Mouse (Mus musculus): ENCODE measurements at regions not wholly inside any gene's neighbourhood (a gene's known extent, or its start where the extent isn't known, plus 50 kb on each side); places are given as distances from the start of the nearest gene placed in this dataset.

DNA sequence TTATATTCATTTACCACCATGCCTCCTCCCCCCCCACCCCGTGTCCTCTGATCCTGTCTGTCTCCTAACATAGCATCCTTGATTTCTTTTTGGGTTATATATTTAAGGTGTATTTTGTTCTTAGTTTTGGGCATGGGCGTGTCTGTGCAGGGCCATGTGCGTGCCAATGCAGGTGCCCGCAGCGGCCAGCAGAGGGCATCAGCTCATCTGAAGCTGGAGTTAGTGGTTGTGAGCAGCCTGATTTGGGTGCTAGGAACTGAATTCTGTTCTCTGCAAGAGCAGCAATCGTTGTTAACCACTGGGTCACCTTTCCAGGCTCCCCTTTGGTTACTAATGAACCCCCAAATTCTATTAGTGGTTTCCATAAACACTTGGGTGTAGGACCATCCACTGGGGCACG is 167.5 kb upstream of the Zfp64 start:
- DNase-seq (ENCODE audit: low spot score, missing footprints) (no peak), ATAC-seq (ENCODE audit: low FRiP score) (no peak)
- no peaks in the 10 kb centered on the region; the same call in 1 of the 2 replicates for H3K9me3 ChIP-seq (ENCODE audit: control insufficient read depth, low read length)
- H3K27ac ChIP-seq (ENCODE audit: low read depth, low read length): no peak overlapping the region
- WGBS: 89% methylated on average over 7 of the region's 7 CpGs
- H3K27me3 ChIP-seq (ENCODE audit: control insufficient read depth, insufficient read depth, low read length): no peaks in the 10 kb centered on the region
- no peak overlapping the region for H3K4me3 ChIP-seq (ENCODE audit: low read depth, low read length)
- no peaks in the 10 kb centered on the region for H3K4me1 ChIP-seq (ENCODE audit: control insufficient read depth, insufficient read depth, low read length)
- H3K4me2 ChIP-seq: no peak overlapping the region
- no peak overlapping the region for H3K9ac ChIP-seq (ENCODE audit: low read length)
- no peaks in the 10 kb centered on the region for H3K36me3 ChIP-seq (ENCODE audit: control insufficient read depth, insufficient read depth, low read length)

DNA sequence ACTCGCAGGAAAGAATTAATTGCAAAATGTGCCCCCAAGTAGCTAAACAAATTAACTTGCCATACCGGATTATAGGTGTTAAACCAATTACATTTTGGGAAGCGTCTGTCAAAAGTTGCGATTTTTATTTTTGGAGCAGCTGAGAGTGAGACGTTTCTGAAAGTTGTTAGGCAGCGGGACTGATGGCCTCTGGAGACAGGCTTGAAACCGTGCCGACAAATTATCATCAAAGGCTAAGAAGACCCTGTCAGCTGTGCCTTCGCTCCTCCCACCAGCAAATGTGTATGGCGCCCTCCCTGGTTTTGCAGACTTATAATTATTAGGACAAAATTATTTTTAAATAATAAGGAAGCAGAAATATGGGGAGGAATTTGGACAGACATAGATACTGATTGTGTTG is 161.5 kb upstream of the Zfp64 start:
- Histone ChIP-seq H3K9ac (ENCODE audit: low read length) (no peak overlapping the region), H3K4me1 (ENCODE audit: control insufficient read depth, insufficient read depth, low read length) (no peaks in the 10 kb centered on the region), H3K4me2 (no peak overlapping the region), H3K27ac (ENCODE audit: low read depth, low read length) (no peak overlapping the region), H3K4me3 (ENCODE audit: low read depth, low read length) (no peak overlapping the region), H3K27me3 (ENCODE audit: control insufficient read depth, insufficient read depth, low read length) (no peaks in the 10 kb centered on the region), H3K36me3 (ENCODE audit: control insufficient read depth, insufficient read depth, low read length) (no peaks in the 10 kb centered on the region), H3K9me3 (ENCODE audit: control insufficient read depth, low read length) (no peaks in the 10 kb centered on the region)
- DNase-seq (ENCODE audit: low spot score, missing footprints): no peak
- ATAC-seq (ENCODE audit: low FRiP score): no peak
- WGBS: 77% methylated on average over 10 of the region's 10 CpGs

DNA sequence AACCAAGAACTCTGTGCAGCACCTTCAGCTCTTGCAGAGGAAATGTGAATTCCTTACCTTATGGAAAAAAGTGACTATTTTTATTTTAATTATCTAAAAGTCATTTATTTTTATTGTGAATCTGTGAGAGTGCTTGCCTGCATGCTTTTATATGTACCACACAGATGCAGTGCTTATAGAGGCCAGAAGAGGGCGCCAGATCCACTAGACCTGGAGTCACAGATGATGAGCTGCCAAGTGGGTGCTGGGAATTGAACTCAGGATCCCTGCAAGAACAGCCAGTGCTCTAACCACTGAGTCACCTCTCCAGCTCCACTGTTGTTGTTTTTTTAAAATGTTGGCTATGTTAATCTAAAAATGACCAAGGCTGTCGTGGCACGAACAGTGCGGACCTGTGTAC is 153.7 kb upstream of the Zfp64 start:
- Histone ChIP-seq H3K4me1 (ENCODE audit: control insufficient read depth, insufficient read depth, low read length) (no peaks in the 10 kb centered on the region), H3K27me3 (ENCODE audit: control insufficient read depth, insufficient read depth, low read length) (no peaks in the 10 kb centered on the region), H3K9me3 (ENCODE audit: control insufficient read depth, low read length) (peaks cover 3% of the 10 kb centered on the region; the same call in 1 of the 2 replicates), H3K4me2 (no peak overlapping the region), H3K9ac (ENCODE audit: low read length) (no peak overlapping the region), H3K4me3 (ENCODE audit: low read depth, low read length) (no peak overlapping the region), H3K36me3 (ENCODE audit: control insufficient read depth, insufficient read depth, low read length) (no peaks in the 10 kb centered on the region), H3K27ac (ENCODE audit: low read depth, low read length) (no peak overlapping the region)
- WGBS: 82% methylated on average over 4 of the region's 4 CpGs
- ATAC-seq (ENCODE audit: low FRiP score): no peak
- no peak for DNase-seq (ENCODE audit: low spot score, missing footprints)

DNA sequence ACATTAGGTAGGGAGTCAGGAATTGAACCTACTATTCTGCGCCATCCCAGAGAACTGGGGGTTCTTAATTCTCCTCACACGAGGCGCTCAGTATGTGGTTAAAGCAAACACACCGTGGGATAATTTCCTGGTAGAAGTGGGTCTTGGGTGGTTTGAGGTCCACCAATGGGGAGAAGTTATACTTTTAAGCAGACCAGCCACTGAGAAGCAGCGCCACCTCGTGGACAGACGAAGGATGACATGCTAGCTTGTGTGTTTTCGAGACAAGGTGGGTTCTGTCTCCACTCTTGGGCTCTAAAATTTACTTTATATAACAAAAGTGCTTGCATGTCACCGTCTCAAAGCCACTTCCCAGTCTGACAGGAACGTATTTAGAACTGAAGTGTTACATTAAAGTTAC is 152.7 kb upstream of the Zfp64 start:
- DNase-seq (ENCODE audit: low spot score, missing footprints) (peak; percentile 88), ATAC-seq (ENCODE audit: low FRiP score) (no peak)
- no peak overlapping the region for H3K27ac ChIP-seq (ENCODE audit: low read depth, low read length)
- H3K4me3 ChIP-seq (ENCODE audit: low read depth, low read length): no peak overlapping the region
- no peaks in the 10 kb centered on the region for H3K36me3 ChIP-seq (ENCODE audit: control insufficient read depth, insufficient read depth, low read length)
- H3K27me3 ChIP-seq (ENCODE audit: control insufficient read depth, insufficient read depth, low read length): no peaks in the 10 kb centered on the region
- H3K4me2 ChIP-seq: no peak overlapping the region
- 43% methylated on average over 10 of the region's 10 CpGs for WGBS
- H3K4me1 ChIP-seq (ENCODE audit: control insufficient read depth, insufficient read depth, low read length): no peaks in the 10 kb centered on the region
- peaks cover 3% of the 10 kb centered on the region; the same call in 1 of the 2 replicates for H3K9me3 ChIP-seq (ENCODE audit: control insufficient read depth, low read length)
- H3K9ac ChIP-seq (ENCODE audit: low read length): no peak overlapping the region

DNA sequence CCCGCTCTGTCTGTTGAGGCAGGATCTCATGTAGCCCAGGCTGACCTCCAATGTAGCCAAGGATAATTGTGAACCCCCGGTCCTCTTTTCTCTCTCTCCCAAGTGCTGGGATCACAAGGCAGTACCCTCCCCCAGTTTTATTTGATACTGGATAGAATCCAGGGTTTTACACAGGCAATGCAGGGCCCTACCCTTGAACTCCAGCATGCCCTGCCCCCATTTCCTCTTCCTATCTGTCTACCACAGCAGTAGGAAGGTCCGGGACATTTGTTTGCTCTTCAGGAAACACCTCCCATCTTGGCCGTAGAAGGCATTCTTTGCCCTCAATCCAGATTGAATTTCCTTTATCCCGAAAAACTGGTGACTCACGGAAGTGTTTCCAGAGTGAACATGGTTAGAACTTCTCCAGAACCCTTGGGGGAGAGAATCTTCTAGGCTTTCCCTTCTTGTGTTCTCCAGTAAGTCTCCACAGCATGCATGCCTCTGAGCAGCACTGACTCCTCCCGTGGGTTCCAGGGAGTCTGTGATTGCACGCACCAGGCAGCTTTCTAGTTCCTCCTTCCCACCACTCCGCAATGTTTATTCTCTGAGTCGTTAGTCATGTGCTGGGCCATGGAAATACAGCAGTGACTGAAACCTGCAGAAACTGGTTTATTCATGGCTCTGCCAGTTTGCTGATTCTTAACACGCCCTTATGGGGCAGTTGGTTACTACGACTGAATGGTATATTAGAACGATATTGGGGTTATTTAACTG is 146.3 kb upstream of the Zfp64 start:
- Histone ChIP-seq H3K4me2 (no peak overlapping the region), H3K4me3 (ENCODE audit: low read depth, low read length) (no peak overlapping the region), H3K36me3 (ENCODE audit: control insufficient read depth, insufficient read depth, low read length) (no peaks in the 10 kb centered on the region), H3K9ac (ENCODE audit: low read length) (no peak overlapping the region), H3K27me3 (ENCODE audit: control insufficient read depth, insufficient read depth, low read length) (no peaks in the 10 kb centered on the region), H3K27ac (ENCODE audit: low read depth, low read length) (no peak overlapping the region), H3K4me1 (ENCODE audit: control insufficient read depth, insufficient read depth, low read length) (no peaks in the 10 kb centered on the region), H3K9me3 (ENCODE audit: control insufficient read depth, low read length) (peaks cover 4% of the 10 kb centered on the region)
- WGBS: 89% methylated on average over 13 of the region's 13 CpGs
- DNase-seq (ENCODE audit: low spot score, missing footprints) (no peak), ATAC-seq (ENCODE audit: low FRiP score) (no peak)

DNA sequence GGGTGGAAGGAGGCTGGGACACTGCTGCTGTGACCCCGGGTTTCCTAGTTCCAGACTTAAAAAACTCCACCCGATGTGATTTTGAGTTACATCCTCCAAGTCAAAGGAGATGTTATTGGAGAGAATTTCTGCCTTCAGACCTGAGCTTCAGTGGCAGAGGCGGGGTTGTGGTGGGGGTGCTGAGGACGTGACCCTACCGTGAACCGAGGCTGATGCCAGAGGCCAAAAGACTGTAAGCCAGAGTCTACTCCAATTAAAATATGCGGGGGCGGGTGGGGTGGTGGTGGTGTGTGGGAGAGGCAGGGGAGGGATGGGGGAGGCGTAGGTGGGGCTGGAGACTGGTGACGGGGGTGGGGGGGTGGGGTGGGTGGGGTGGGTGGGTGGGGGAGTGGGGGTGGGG is 145.1 kb upstream of the Zfp64 start:
- Histone ChIP-seq H3K4me3 (ENCODE audit: low read depth, low read length) (no peak overlapping the region), H3K4me1 (ENCODE audit: control insufficient read depth, insufficient read depth, low read length) (no peaks in the 10 kb centered on the region), H3K36me3 (ENCODE audit: control insufficient read depth, insufficient read depth, low read length) (no peaks in the 10 kb centered on the region), H3K9me3 (ENCODE audit: control insufficient read depth, low read length) (peaks cover 4% of the 10 kb centered on the region), H3K4me2 (no peak overlapping the region), H3K27ac (ENCODE audit: low read depth, low read length) (no peak overlapping the region), H3K9ac (ENCODE audit: low read length) (no peak overlapping the region), H3K27me3 (ENCODE audit: control insufficient read depth, insufficient read depth, low read length) (no peaks in the 10 kb centered on the region)
- no peak for DNase-seq (ENCODE audit: low spot score, missing footprints)
- no peak for ATAC-seq (ENCODE audit: low FRiP score)
- WGBS: 82% methylated on average over 10 of the region's 10 CpGs

DNA sequence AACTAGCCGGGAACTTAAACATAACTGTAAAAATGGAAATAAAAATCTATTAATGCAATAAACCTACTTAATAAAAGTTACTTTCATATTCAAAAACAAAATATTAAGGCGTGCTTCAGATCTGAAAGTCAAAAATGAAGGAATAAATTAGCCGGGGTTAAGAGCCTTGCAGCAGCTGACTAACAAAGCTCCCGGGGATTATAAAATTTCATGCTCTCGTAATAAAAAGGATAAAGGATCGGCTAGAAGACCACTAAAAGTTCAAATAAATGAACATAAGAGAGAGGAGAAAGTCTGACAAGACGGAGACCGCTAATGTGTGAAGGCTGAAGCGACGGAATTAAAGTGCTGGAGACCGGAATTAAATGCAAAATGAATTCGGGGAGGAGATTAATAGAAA is 144.3 kb upstream of the Zfp64 start:
- H3K9me3 ChIP-seq (ENCODE audit: control insufficient read depth, low read length): peaks cover 4% of the 10 kb centered on the region
- H3K4me3 ChIP-seq (ENCODE audit: low read depth, low read length): no peak overlapping the region
- H3K4me2 ChIP-seq: no peak overlapping the region
- H3K36me3 ChIP-seq (ENCODE audit: control insufficient read depth, insufficient read depth, low read length): no peaks in the 10 kb centered on the region
- H3K27ac ChIP-seq (ENCODE audit: low read depth, low read length): no peak overlapping the region
- WGBS: 68% methylated on average over 12 of the region's 12 CpGs
- no peaks in the 10 kb centered on the region for H3K4me1 ChIP-seq (ENCODE audit: control insufficient read depth, insufficient read depth, low read length)
- H3K27me3 ChIP-seq (ENCODE audit: control insufficient read depth, insufficient read depth, low read length): no peaks in the 10 kb centered on the region
- no peak for DNase-seq (ENCODE audit: low spot score, missing footprints)
- no peak overlapping the region for H3K9ac ChIP-seq (ENCODE audit: low read length)
- ATAC-seq (ENCODE audit: low FRiP score): no peak

DNA sequence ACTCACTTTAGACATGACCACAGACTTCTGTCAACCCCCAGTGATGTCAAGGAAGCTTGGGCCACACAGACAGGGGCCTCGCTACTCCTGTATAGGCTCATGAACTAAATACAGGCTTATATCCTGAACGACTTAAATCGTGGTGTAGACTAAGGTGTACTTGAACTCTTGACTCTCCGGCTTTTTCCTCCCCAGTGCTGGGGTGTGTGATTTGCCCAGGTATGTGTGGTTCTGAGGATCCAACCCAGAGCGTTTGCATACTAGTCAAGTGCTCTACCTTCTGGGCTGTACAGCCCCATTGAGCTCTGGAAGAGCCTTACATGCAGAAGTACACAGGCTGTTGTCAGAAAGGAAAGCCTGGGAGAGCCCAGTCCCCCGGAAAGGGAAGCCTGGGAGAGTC is 143.2 kb upstream of the Zfp64 start:
- no peak overlapping the region for H3K9ac ChIP-seq (ENCODE audit: low read length)
- H3K4me1 ChIP-seq (ENCODE audit: control insufficient read depth, insufficient read depth, low read length): no peaks in the 10 kb centered on the region
- 86% methylated on average over 6 of the region's 6 CpGs for WGBS
- H3K36me3 ChIP-seq (ENCODE audit: control insufficient read depth, insufficient read depth, low read length): no peaks in the 10 kb centered on the region
- ATAC-seq (ENCODE audit: low FRiP score) (no peak), DNase-seq (ENCODE audit: low spot score, missing footprints) (no peak)
- H3K4me2 ChIP-seq: no peak overlapping the region
- no peak overlapping the region for H3K27ac ChIP-seq (ENCODE audit: low read depth, low read length)
- H3K27me3 ChIP-seq (ENCODE audit: control insufficient read depth, insufficient read depth, low read length): no peaks in the 10 kb centered on the region
- H3K4me3 ChIP-seq (ENCODE audit: low read depth, low read length): no peak overlapping the region
- peaks cover 4% of the 10 kb centered on the region for H3K9me3 ChIP-seq (ENCODE audit: control insufficient read depth, low read length)

DNA sequence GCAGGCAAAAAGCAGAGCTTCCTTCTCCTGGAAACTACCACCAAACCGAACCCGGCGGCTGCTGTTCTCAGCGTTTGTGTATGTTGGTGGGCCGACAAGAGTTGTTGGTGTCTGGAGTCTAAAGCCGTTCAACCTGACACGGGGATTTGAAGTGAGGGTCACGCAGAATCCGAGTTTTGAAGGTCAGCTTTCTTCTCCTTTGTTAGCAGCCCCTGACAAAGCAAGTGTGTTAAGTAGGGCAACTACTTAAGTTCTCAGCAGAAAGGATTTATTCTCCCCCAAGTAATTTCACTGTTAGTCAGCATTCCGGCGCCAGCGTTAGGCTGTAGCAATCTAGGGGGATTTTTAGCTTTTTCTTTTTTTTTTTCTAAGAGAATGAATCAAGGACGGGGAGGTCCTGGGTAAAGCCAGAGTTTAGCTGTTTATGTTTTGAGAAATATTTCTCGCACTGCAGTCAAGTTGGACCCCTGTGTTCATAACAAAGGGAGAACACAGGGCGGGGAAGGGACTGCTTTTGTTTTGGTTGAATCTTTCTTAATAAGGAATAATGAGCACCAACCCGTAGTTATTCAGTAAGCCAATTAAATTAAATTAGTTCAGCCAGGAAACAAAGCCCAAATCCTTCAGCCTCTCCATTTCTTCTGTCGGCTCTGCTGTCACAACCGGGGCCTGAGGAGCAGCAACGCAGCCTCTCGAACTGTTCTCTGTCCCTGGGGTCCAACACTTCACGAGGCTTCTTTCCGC is 138.8 kb upstream of the Zfp64 start:
- peak; percentile 82 for DNase-seq (ENCODE audit: low spot score, missing footprints)
- H3K4me3 ChIP-seq (ENCODE audit: low read depth, low read length): no peak overlapping the region
- no peaks in the 10 kb centered on the region for H3K27me3 ChIP-seq (ENCODE audit: control insufficient read depth, insufficient read depth, low read length)
- no peak overlapping the region for H3K27ac ChIP-seq (ENCODE audit: low read depth, low read length)
- no peaks in the 10 kb centered on the region for H3K4me1 ChIP-seq (ENCODE audit: control insufficient read depth, insufficient read depth, low read length)
- no peak overlapping the region for H3K9ac ChIP-seq (ENCODE audit: low read length)
- WGBS: 51% methylated on average over 22 of the region's 22 CpGs
- ATAC-seq (ENCODE audit: low FRiP score): no peak
- no peaks in the 10 kb centered on the region for H3K9me3 ChIP-seq (ENCODE audit: control insufficient read depth, low read length)
- H3K4me2 ChIP-seq: no peak overlapping the region
- no peaks in the 10 kb centered on the region for H3K36me3 ChIP-seq (ENCODE audit: control insufficient read depth, insufficient read depth, low read length)
